Mouse (Mus musculus) limb, embryonic 13.5 days (tissue): ENCODE data around the gene Usp21. TPM values are rescaled to one million over a fixed set of nuclear protein-coding genes. Genes with fewer than 3 reads are reported as not detected.
"Not testable (repeated sequence)": the region's sequence is repeated elsewhere in the genome, so short reads cannot be mapped to it uniquely, and the experiment has no call there.

Experiments used
- ATAC-seq: fragments of 200-750 bp; cut with Nextera tagmentation; 2 replicates; pipeline ENCODE4 v1.8.0; 2017; ENCODE audit warnings: low read depth, moderate number of reproducible peaks, moderate TSS enrichment; ENCODE audit not compliant: low FRiP score
- H3K27ac ChIP-seq: fragments of 300-500 bp; sonication (generic); 2 replicates; pipeline ENCODE4 v1.5.1; 2015; ENCODE audit warnings: inconsistent platforms, mild to moderate bottlenecking, moderate library complexity
- H3K27me3 ChIP-seq: fragments of 300-500 bp; sonication (generic); 2 replicates; pipeline ENCODE4 v1.6.1; 2015; ENCODE audit warnings: mild to moderate bottlenecking, inconsistent platforms
- H3K36me3 ChIP-seq: fragments of 300-500 bp; sonication (generic); 2 replicates; pipeline ENCODE4 v1.6.1; 2015; ENCODE audit warnings: inconsistent platforms, mild to moderate bottlenecking, moderate library complexity
- H3K4me1 ChIP-seq: fragments of 300-500 bp; sonication (generic); 2 replicates; pipeline ENCODE4 v1.6.1; 2015; ENCODE audit warnings: inconsistent platforms
- H3K4me2 ChIP-seq: fragments of 300-500 bp; sonication (generic); replicated peaks from 2 replicates; pipeline ENCODE4 v1.6.1; 2015; ENCODE audit warnings: inconsistent platforms, mild to moderate bottlenecking, moderate library complexity
- H3K4me3 ChIP-seq: fragments of 300-500 bp; sonication (generic); 2 replicates; pipeline ENCODE4 v1.5.1; 2015; ENCODE audit warnings: moderate library complexity, mild to moderate bottlenecking, inconsistent platforms
- H3K9ac ChIP-seq: fragments of 300-500 bp; sonication (generic); 2 replicates; pipeline ENCODE4 v1.6.1; 2015; ENCODE audit warnings: mild to moderate bottlenecking, inconsistent platforms
- H3K9me3 ChIP-seq: fragments of 300-500 bp; sonication (generic); 2 replicates; pipeline ENCODE4 v1.6.1; 2016; ENCODE audit warnings: inconsistent platforms
- WGBS: fragments of 180-500 bp; shearing (Covaris S2); methylation state at CpG from one replicate; pipeline ENCODE4 v1.1.7; 2015; 5-methylcytosine and 5-hydroxymethylcytosine counted together
- polyA plus RNA-seq: library from polyadenylated mRNA; unstranded; fragments of >200 nt; fragmentation: Nextera tagmentation; extraction: Ambion mirVana; gene quantifications from 2 replicates; pipeline ENCODE4 v1.2.1, GENCODE M21; 2015

The Usp21 gene
- polyA plus RNA-seq, 1 experiment from 2014 or later, result 126 TPM

- not testable (repeated sequence) for H3K9me3 ChIP-seq, H3K27me3 ChIP-seq, H3K4me2 ChIP-seq, ATAC-seq, H3K4me1 ChIP-seq, H3K27ac ChIP-seq, H3K4me3 ChIP-seq, H3K9ac ChIP-seq, H3K36me3 ChIP-seq
- WGBS, result 60% methylated on average over 5 of the region's 5 CpGs
Measured at GRCm38 (mm10) chr1:171306157-171306556, 18.4 kb upstream of the Usp21 start.

- H3K4me1 ChIP-seq, result peaks cover 7% of the 10 kb centered on the region
- ATAC-seq, result no peak
- WGBS, result 62% methylated on average over 3 of the region's 3 CpGs
- no peaks in the 10 kb centered on the region for H3K9me3 ChIP-seq
- H3K36me3 ChIP-seq, result no peaks in the 10 kb centered on the region
- H3K27me3 ChIP-seq, result peaks cover 20% of the 10 kb centered on the region
- no peak overlapping the region for H3K27ac ChIP-seq
- H3K4me3 ChIP-seq, result no peak overlapping the region
- no peak overlapping the region for H3K4me2 ChIP-seq
- no peak overlapping the region for H3K9ac ChIP-seq
Measured at GRCm38 (mm10) chr1:171298226-171298625, 10.4 kb upstream of the Usp21 start.

GRCm38 (mm10) chr1:171295063-171295402 lies 7.2 kb upstream of the Usp21 start:
- H3K27me3 ChIP-seq, result peaks cover 20% of the 10 kb centered on the region
- H3K9me3 ChIP-seq, result no peaks in the 10 kb centered on the region
- ATAC-seq, result peak; percentile 28; the same call in 1 of the 2 replicates
- peak overlapping the region; percentile 84 for H3K4me2 ChIP-seq
- H3K4me3 ChIP-seq, result peak overlapping the region; percentile 66
- 19% methylated on average over 3 of the region's 3 CpGs for WGBS
- H3K9ac ChIP-seq, result peak overlapping the region; percentile 84
- H3K27ac ChIP-seq, result peak overlapping the region; percentile 95
- H3K36me3 ChIP-seq, result peaks cover 2% of the 10 kb centered on the region
- H3K4me1 ChIP-seq, result peaks cover 10% of the 10 kb centered on the region

GRCm38 (mm10) chr1:171294298-171295062 lies 6.7 kb upstream of the Usp21 start, which contains the start of gene Ufc1:
Gene Ufc1 (minus strand): TSS chr1:171295024.
- Histone ChIP-seq H3K9me3 (no peaks in the 10 kb centered on the region), H3K36me3 (peaks cover 7% of the 10 kb centered on the region), H3K9ac (peak within 1 kb of the TSS; percentile 84), H3K4me1 (peaks cover 10% of the 10 kb centered on the region), H3K4me2 (peak within 1 kb of the TSS; percentile 84), H3K27ac (peak within 1 kb of the TSS; percentile 95), H3K4me3 (peak within 1 kb of the TSS; percentile 66), H3K27me3 (peaks cover 20% of the 10 kb centered on the region)
- WGBS, result under 1% methylated on average over 42 of the region's 42 CpGs
- peak; percentile 86 for ATAC-seq

GRCm38 (mm10) chr1:171293906-171294297 lies 6.1 kb upstream of the Usp21 start:
- Histone ChIP-seq H3K4me1 (peaks cover 10% of the 10 kb centered on the region), H3K9ac (peak overlapping the region; percentile 84), H3K36me3 (peaks cover 13% of the 10 kb centered on the region), H3K4me3 (peak overlapping the region; percentile 66), H3K27ac (peak overlapping the region; percentile 95), H3K27me3 (peaks cover 20% of the 10 kb centered on the region), H3K9me3 (no peaks in the 10 kb centered on the region), H3K4me2 (peak overlapping the region; percentile 84)
- ATAC-seq, result no peak
- 24% methylated on average over 5 of the region's 5 CpGs for WGBS

DNA sequence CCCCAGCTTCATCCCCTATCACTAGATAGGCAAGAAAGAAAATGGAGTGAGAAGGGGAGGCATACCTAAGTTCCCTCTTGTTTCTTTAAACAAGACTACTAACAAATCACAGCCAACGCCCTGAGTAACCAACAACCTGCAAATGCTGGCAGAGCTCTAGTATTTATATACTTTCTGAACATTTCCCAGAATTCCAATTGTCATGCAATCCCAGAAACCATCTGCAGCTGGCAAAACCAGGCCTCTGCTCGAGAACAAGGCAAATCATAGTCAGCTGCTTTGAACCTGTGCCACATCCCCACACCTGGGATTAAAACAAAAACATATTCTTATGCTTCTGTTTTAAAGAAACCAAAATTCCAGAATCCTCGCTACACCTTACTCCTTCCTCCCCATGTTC lies 5.6 kb upstream of the Usp21 start:
- Histone ChIP-seq H3K27ac (no peak overlapping the region; the same call in 1 of the 2 replicates), H3K4me3 (peak overlapping the region; percentile 66), H3K9me3 (no peaks in the 10 kb centered on the region), H3K36me3 (peaks cover 19% of the 10 kb centered on the region), H3K4me2 (peak overlapping the region; percentile 84), H3K4me1 (peaks cover 15% of the 10 kb centered on the region), H3K9ac (no peak overlapping the region), H3K27me3 (peaks cover 19% of the 10 kb centered on the region)
- ATAC-seq, result no peak
- WGBS, result 75% methylated on average over 3 of the region's 3 CpGs

GRCm38 (mm10) chr1:171288328-171288727 lies 537 bp upstream of the Usp21 start:
- H3K27ac ChIP-seq, result peak overlapping the region; percentile 59; the same call in 1 of the 2 replicates
- ATAC-seq, result no peak

DNA sequence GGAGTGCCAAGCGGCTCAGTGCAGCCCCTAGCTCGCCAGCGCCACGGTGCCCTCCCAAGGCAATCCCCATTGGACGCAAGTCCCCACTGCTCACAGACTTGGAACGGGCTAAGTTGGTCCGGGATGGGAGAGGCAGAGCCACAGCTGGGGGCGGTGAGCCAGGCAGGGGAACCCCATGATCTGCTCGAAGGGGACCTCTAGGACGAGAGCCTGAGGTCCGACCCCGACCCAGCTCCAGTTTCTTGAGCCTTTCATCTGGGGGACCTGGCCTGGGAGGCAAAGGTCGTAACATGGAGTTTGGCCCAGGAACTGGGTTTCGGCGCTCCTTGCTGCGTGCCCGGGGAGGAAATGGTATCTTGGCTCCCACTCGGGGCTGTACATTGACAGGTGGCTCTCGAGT lies 1.3 kb downstream of the Usp21 start:
- H3K9me3 ChIP-seq, result no peaks in the 10 kb centered on the region
- H3K27ac ChIP-seq, result no peak overlapping the region
- ATAC-seq, result no peak
- peak overlapping the region; percentile 96; the same call in 1 of the 2 replicates for H3K9ac ChIP-seq
- WGBS, result 89% methylated on average over 19 of the region's 19 CpGs
- H3K4me2 ChIP-seq, result peak overlapping the region; percentile 79
- peaks cover 64% of the 10 kb centered on the region for H3K36me3 ChIP-seq
- H3K4me3 ChIP-seq, result peak overlapping the region; percentile 90
- no peaks in the 10 kb centered on the region for H3K27me3 ChIP-seq
- peaks cover 40% of the 10 kb centered on the region for H3K4me1 ChIP-seq

More at GRCm38 (mm10) chr1:171288328-171288727, 537 bp upstream of the Usp21 start:
- H3K4me1 ChIP-seq, result peaks cover 33% of the 10 kb centered on the region
- peak overlapping the region; percentile 79 for H3K4me2 ChIP-seq
- peak overlapping the region; percentile 96; the same call in 1 of the 2 replicates for H3K9ac ChIP-seq
- H3K4me3 ChIP-seq, result peak overlapping the region; percentile 90
- no peaks in the 10 kb centered on the region for H3K27me3 ChIP-seq
- H3K36me3 ChIP-seq, result peaks cover 51% of the 10 kb centered on the region
- WGBS, result 60% methylated on average over 4 of the region's 4 CpGs
- no peaks in the 10 kb centered on the region for H3K9me3 ChIP-seq

- Histone ChIP-seq H3K9ac (no peak overlapping the region; the same call in 1 of the 2 replicates), H3K27ac (0 out of 2 replicates have a peak overlapping the region, but pooled peaks have one; percentile 3), H3K36me3 (peaks cover 64% of the 10 kb centered on the region), H3K9me3 (no peaks in the 10 kb centered on the region), H3K4me3 (no peak overlapping the region), H3K4me2 (no peak overlapping the region; the same call in 1 of the 2 replicates), H3K27me3 (no peaks in the 10 kb centered on the region), H3K4me1 (peaks cover 40% of the 10 kb centered on the region)
- no peak for ATAC-seq
- WGBS, result 89% methylated on average over 20 of the region's 20 CpGs
Measured at GRCm38 (mm10) chr1:171285096-171285892, 2.5 kb downstream of the Usp21 start.

DNA sequence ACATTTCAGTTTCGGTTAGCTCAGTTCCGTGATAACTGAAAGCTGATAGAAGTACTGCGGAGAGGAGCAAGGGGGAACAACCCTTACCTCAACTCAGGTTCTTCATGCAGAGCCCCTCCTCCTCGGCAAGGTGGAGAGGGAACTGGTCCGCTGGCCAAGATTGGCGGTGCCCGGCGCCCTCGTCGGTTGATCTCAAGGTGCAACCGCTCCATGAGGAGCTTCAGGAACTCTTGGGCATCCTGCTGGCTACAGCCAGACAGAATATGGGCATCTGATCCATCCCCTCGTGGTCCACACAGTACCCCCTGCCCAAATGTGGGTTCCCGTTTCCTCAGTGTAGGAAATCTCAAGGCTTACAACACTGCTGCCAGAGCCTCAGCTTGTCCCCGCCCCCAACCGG lies 3.3 kb downstream of the Usp21 start:
- Histone ChIP-seq H3K27me3 (no peaks in the 10 kb centered on the region), H3K36me3 (peaks cover 57% of the 10 kb centered on the region), H3K9ac (no peak overlapping the region), H3K27ac (no peak overlapping the region), H3K4me2 (no peak overlapping the region), H3K9me3 (no peaks in the 10 kb centered on the region), H3K4me1 (peaks cover 49% of the 10 kb centered on the region), H3K4me3 (no peak overlapping the region)
- no peak for ATAC-seq
- 85% methylated on average over 15 of the region's 15 CpGs for WGBS

- Histone ChIP-seq H3K4me2 (no peak overlapping the region), H3K9me3 (no peaks in the 10 kb centered on the region), H3K27me3 (no peaks in the 10 kb centered on the region), H3K9ac (no peak overlapping the region), H3K36me3 (peaks cover 57% of the 10 kb centered on the region), H3K4me1 (peaks cover 47% of the 10 kb centered on the region), H3K4me3 (no peak overlapping the region), H3K27ac (no peak overlapping the region)
- ATAC-seq, result no peak
- 89% methylated on average over 18 of the region's 18 CpGs for WGBS
Measured at GRCm38 (mm10) chr1:171283188-171284160, 4.3 kb downstream of the Usp21 start.
